Mouse (Mus musculus) midbrain, embryonic 12.5 days (tissue): ENCODE data around the gene Mpdz. TPM values are rescaled to one million over a fixed set of nuclear protein-coding genes. Genes with fewer than 3 reads are reported as not detected.

ENCODE experiments used
- ATAC-seq: fragments of 200-750 bp; cut with Nextera tagmentation; 2 replicates; pipeline ENCODE4 v1.8.0; 2017; ENCODE audit warnings: low read depth, moderate TSS enrichment, moderate library complexity; ENCODE audit not compliant: low FRiP score
- H3K27ac ChIP-seq: fragments of 300-500 bp; sonication (generic); replicated peaks from 2 replicates; pipeline ENCODE4 v1.5.1; 2016; ENCODE audit warnings: mild to moderate bottlenecking
- H3K27me3 ChIP-seq: fragments of 300-500 bp; sonication (generic); 2 replicates; pipeline ENCODE4 v1.6.1; 2016; ENCODE audit warnings: mild to moderate bottlenecking
- H3K36me3 ChIP-seq: fragments of 300-500 bp; sonication (generic); 2 replicates; pipeline ENCODE4 v1.6.1; 2016
- H3K4me1 ChIP-seq: fragments of 300-500 bp; sonication (generic); 2 replicates; pipeline ENCODE4 v1.6.1; 2016
- H3K4me2 ChIP-seq: fragments of 300-500 bp; sonication (generic); replicated peaks from 2 replicates; pipeline ENCODE4 v1.6.1; 2016; ENCODE audit warnings: mild to moderate bottlenecking, moderate library complexity
- H3K4me3 ChIP-seq: fragments of 300-500 bp; sonication (generic); 2 replicates; pipeline ENCODE4 v1.5.1; 2016; ENCODE audit warnings: mild to moderate bottlenecking
- H3K9ac ChIP-seq: fragments of 300-500 bp; sonication (generic); replicated peaks from 2 replicates; pipeline ENCODE4 v1.6.1; 2016; ENCODE audit warnings: mild to moderate bottlenecking, moderate library complexity
- H3K9me3 ChIP-seq: fragments of 300-500 bp; sonication (generic); 2 replicates; pipeline ENCODE4 v1.6.1; 2016; ENCODE audit warnings: mild to moderate bottlenecking
- WGBS: fragments of 180-500 bp; shearing (Covaris S2); methylation state at CpG from one replicate; pipeline ENCODE4 v1.1.7; 2016; 5-methylcytosine and 5-hydroxymethylcytosine counted together
- polyA plus RNA-seq: library from polyadenylated mRNA; unstranded; fragments of >200 nt; fragmentation: Nextera tagmentation; extraction: Ambion mirVana; gene quantifications from 2 replicates; pipeline ENCODE4 v1.2.1, GENCODE M21; 2016

Mpdz gene
- polyA plus RNA-seq, result 46.5 and 48.9 TPM in 2 replicates

GRCm38 (mm10) chr4:81442078-81442981 lies at the start of gene Mpdz:
TSS of gene Mpdz (minus strand) at chr4:81442815.
- peak; percentile 97 for ATAC-seq
- H3K9me3 ChIP-seq, result no peaks in the 10 kb centered on the region
- WGBS, result under 1% methylated on average over 65 of the region's 97 CpGs
- H3K27ac ChIP-seq, result peak within 1 kb of the TSS; percentile 81
- H3K36me3 ChIP-seq, result no peaks in the 10 kb centered on the region
- H3K27me3 ChIP-seq, result peaks cover 9% of the 10 kb centered on the region
- H3K4me1 ChIP-seq, result peaks cover 9% of the 10 kb centered on the region; the same call in 1 of the 2 replicates
- H3K4me3 ChIP-seq, result peak within 1 kb of the TSS; percentile 72
- H3K9ac ChIP-seq, result peak within 1 kb of the TSS; percentile 86
- H3K4me2 ChIP-seq, result peak within 1 kb of the TSS; percentile 70

GRCm38 (mm10) chr4:81490556-81490955 lies 47.9 kb upstream of the Mpdz start:
- no peaks in the 10 kb centered on the region for H3K27me3 ChIP-seq
- no peaks in the 10 kb centered on the region for H3K36me3 ChIP-seq
- no peak overlapping the region for H3K9ac ChIP-seq
- no peaks in the 10 kb centered on the region for H3K9me3 ChIP-seq
- no peaks in the 10 kb centered on the region for H3K4me1 ChIP-seq
- no peak overlapping the region for H3K27ac ChIP-seq
- H3K4me2 ChIP-seq, result no peak overlapping the region
- H3K4me3 ChIP-seq, result no peak overlapping the region
- 92% methylated on average over 2 of the region's 2 CpGs for WGBS
- no peak for ATAC-seq

- H3K27me3 ChIP-seq, result no peaks in the 10 kb centered on the region
- no peak overlapping the region for H3K9ac ChIP-seq
- no peak overlapping the region for H3K4me3 ChIP-seq
- no peak overlapping the region for H3K4me2 ChIP-seq
- no peak overlapping the region for H3K27ac ChIP-seq
- no peaks in the 10 kb centered on the region for H3K9me3 ChIP-seq
- no peak for ATAC-seq
- WGBS, result 74% methylated on average over 7 of the region's 7 CpGs
- peaks cover 4% of the 10 kb centered on the region; the same call in 1 of the 2 replicates for H3K4me1 ChIP-seq
- H3K36me3 ChIP-seq, result no peaks in the 10 kb centered on the region
Observed at GRCm38 (mm10) chr4:81484603-81485002, 42.0 kb upstream of the Mpdz start.

GRCm38 (mm10) chr4:81483887-81484602 lies 41.4 kb upstream of the Mpdz start:
- Histone ChIP-seq H3K4me1 (peaks cover 4% of the 10 kb centered on the region; the same call in 1 of the 2 replicates), H3K9ac (no peak overlapping the region), H3K9me3 (no peaks in the 10 kb centered on the region), H3K27ac (no peak overlapping the region), H3K4me2 (no peak overlapping the region), H3K36me3 (no peaks in the 10 kb centered on the region), H3K4me3 (no peak overlapping the region), H3K27me3 (no peaks in the 10 kb centered on the region)
- 80% methylated on average over 18 of the region's 18 CpGs for WGBS
- ATAC-seq, result no peak

- H3K27me3 ChIP-seq, result no peaks in the 10 kb centered on the region
- no peaks in the 10 kb centered on the region for H3K36me3 ChIP-seq
- WGBS, result 14% methylated on average over 6 of the region's 6 CpGs
- 0 out of 2 replicates have a peak overlapping the region, but pooled peaks have one; percentile 15 for H3K4me2 ChIP-seq
- peaks cover 4% of the 10 kb centered on the region; the same call in 1 of the 2 replicates for H3K4me1 ChIP-seq
- H3K27ac ChIP-seq, result no peak overlapping the region
- H3K9ac ChIP-seq, result no peak overlapping the region
- no peak for ATAC-seq
- H3K9me3 ChIP-seq, result no peaks in the 10 kb centered on the region
- no peak overlapping the region for H3K4me3 ChIP-seq
Observed at GRCm38 (mm10) chr4:81483159-81483558, 40.5 kb upstream of the Mpdz start.

- 0 out of 2 replicates have a peak, but pooled peaks cover 4% of the 10 kb centered on the region for H3K27me3 ChIP-seq
- H3K4me1 ChIP-seq, result no peaks in the 10 kb centered on the region
- H3K4me3 ChIP-seq, result no peak overlapping the region
- H3K9ac ChIP-seq, result no peak overlapping the region
- WGBS, result 94% methylated on average over 4 of the region's 4 CpGs
- no peaks in the 10 kb centered on the region for H3K9me3 ChIP-seq
- no peak overlapping the region for H3K27ac ChIP-seq
- no peaks in the 10 kb centered on the region for H3K36me3 ChIP-seq
- no peak overlapping the region for H3K4me2 ChIP-seq
- ATAC-seq, result no peak
Observed at GRCm38 (mm10) chr4:81466821-81467220, 24.2 kb upstream of the Mpdz start.

GRCm38 (mm10) chr4:81465172-81465571 lies 22.6 kb upstream of the Mpdz start:
- H3K27ac ChIP-seq, result no peak overlapping the region
- ATAC-seq, result no peak
- WGBS, result 93% methylated on average over 3 of the region's 3 CpGs
- H3K9ac ChIP-seq, result no peak overlapping the region
- H3K9me3 ChIP-seq, result no peaks in the 10 kb centered on the region
- H3K4me1 ChIP-seq, result no peaks in the 10 kb centered on the region
- H3K4me3 ChIP-seq, result no peak overlapping the region
- no peak overlapping the region for H3K4me2 ChIP-seq
- H3K27me3 ChIP-seq, result 0 out of 2 replicates have a peak, but pooled peaks cover 4% of the 10 kb centered on the region
- no peaks in the 10 kb centered on the region for H3K36me3 ChIP-seq

GRCm38 (mm10) chr4:81462253-81462652 lies 19.6 kb upstream of the Mpdz start:
- Histone ChIP-seq H3K9me3 (no peaks in the 10 kb centered on the region), H3K4me3 (no peak overlapping the region), H3K27me3 (no peaks in the 10 kb centered on the region), H3K4me2 (no peak overlapping the region), H3K36me3 (no peaks in the 10 kb centered on the region), H3K9ac (no peak overlapping the region), H3K27ac (no peak overlapping the region), H3K4me1 (no peaks in the 10 kb centered on the region)
- WGBS, result 72% methylated on average over 4 of the region's 4 CpGs
- ATAC-seq, result no peak

- WGBS, result 94% methylated on average over 1 of the region's 1 CpGs
- no peak overlapping the region for H3K4me2 ChIP-seq
- no peak overlapping the region for H3K27ac ChIP-seq
- no peaks in the 10 kb centered on the region for H3K27me3 ChIP-seq
- no peak for ATAC-seq
- H3K9ac ChIP-seq, result no peak overlapping the region
- no peaks in the 10 kb centered on the region for H3K36me3 ChIP-seq
- H3K4me3 ChIP-seq, result no peak overlapping the region
- no peaks in the 10 kb centered on the region for H3K4me1 ChIP-seq
- H3K9me3 ChIP-seq, result no peaks in the 10 kb centered on the region
Observed at GRCm38 (mm10) chr4:81458921-81459320, 16.3 kb upstream of the Mpdz start.

GRCm38 (mm10) chr4:81453806-81454205 lies 11.2 kb upstream of the Mpdz start:
- no peak overlapping the region for H3K4me3 ChIP-seq
- no peaks in the 10 kb centered on the region for H3K36me3 ChIP-seq
- H3K4me2 ChIP-seq, result no peak overlapping the region
- ATAC-seq, result no peak
- no peaks in the 10 kb centered on the region for H3K9me3 ChIP-seq
- 88% methylated on average over 3 of the region's 3 CpGs for WGBS
- no peak overlapping the region for H3K9ac ChIP-seq
- H3K27ac ChIP-seq, result no peak overlapping the region
- no peaks in the 10 kb centered on the region for H3K4me1 ChIP-seq
- no peaks in the 10 kb centered on the region for H3K27me3 ChIP-seq

- no peak for ATAC-seq
- no peaks in the 10 kb centered on the region for H3K36me3 ChIP-seq
- 33% methylated on average over 2 of the region's 2 CpGs for WGBS
Observed at GRCm38 (mm10) chr4:81452183-81452582, 9.6 kb upstream of the Mpdz start.

GRCm38 (mm10) chr4:81449413-81449812 lies 6.8 kb upstream of the Mpdz start:
- Histone ChIP-seq H3K27ac (no peak overlapping the region), H3K9me3 (no peaks in the 10 kb centered on the region), H3K4me2 (no peak overlapping the region), H3K9ac (no peak overlapping the region), H3K4me1 (no peaks in the 10 kb centered on the region), H3K4me3 (no peak overlapping the region), H3K36me3 (no peaks in the 10 kb centered on the region), H3K27me3 (no peaks in the 10 kb centered on the region)
- WGBS, result 88% methylated on average over 4 of the region's 4 CpGs
- no peak for ATAC-seq

More at GRCm38 (mm10) chr4:81452183-81452582, 9.6 kb upstream of the Mpdz start:
- H3K27ac ChIP-seq, result no peak overlapping the region
- no peaks in the 10 kb centered on the region for H3K9me3 ChIP-seq
- no peaks in the 10 kb centered on the region for H3K27me3 ChIP-seq
- no peak overlapping the region for H3K9ac ChIP-seq
- H3K4me1 ChIP-seq, result no peaks in the 10 kb centered on the region
- H3K4me2 ChIP-seq, result no peak overlapping the region
- H3K4me3 ChIP-seq, result no peak overlapping the region
